Mouse (Mus musculus): ENCODE measurements at regions not wholly inside any gene's neighbourhood (a gene's known extent, or its start where the extent isn't known, plus 50 kb on each side); places are given as distances from the start of the nearest gene placed in this dataset.

- no peaks in the 10 kb centered on the region for H3K27me3 ChIP-seq
- no peaks in the 10 kb centered on the region for H3K36me3 ChIP-seq
- no peaks in the 10 kb centered on the region for H3K9me3 ChIP-seq (replicated peaks)
- WGBS, result 84% methylated on average over 3 of the region's 3 CpGs
- no peak overlapping the region for H3K4me2 ChIP-seq
- no peak overlapping the region for H3K4me3 ChIP-seq (replicated peaks)
- no peak overlapping the region for H3K9ac ChIP-seq
- no peak overlapping the region for H3K27ac ChIP-seq
- H3K4me1 ChIP-seq, result peaks cover 11% of the 10 kb centered on the region
- no peak for ATAC-seq (replicated peaks; ENCODE audit: low FRiP score)
Measured at GRCm38 (mm10) chr13:111860931-111861330, 52.1 kb upstream of the Map3k1 start.

GRCm38 (mm10) chr13:111862316-111862715, 53.5 kb upstream of the Map3k1 start:
- H3K36me3 ChIP-seq, result no peaks in the 10 kb centered on the region
- no peak overlapping the region for H3K4me2 ChIP-seq
- WGBS, result 45% methylated on average over 8 of the region's 8 CpGs
- ATAC-seq (replicated peaks; ENCODE audit: low FRiP score), result no peak
- H3K9me3 ChIP-seq (replicated peaks), result no peaks in the 10 kb centered on the region
- H3K27me3 ChIP-seq, result no peaks in the 10 kb centered on the region
- H3K9ac ChIP-seq, result no peak overlapping the region
- no peak overlapping the region for H3K4me3 ChIP-seq (replicated peaks)
- H3K27ac ChIP-seq, result no peak overlapping the region
- no peaks in the 10 kb centered on the region for H3K4me1 ChIP-seq

GRCm38 (mm10) chr13:111865956-111866355, 57.2 kb upstream of the Map3k1 start:
- Histone ChIP-seq H3K27ac (no peak overlapping the region), H3K4me1 (peaks cover 15% of the 10 kb centered on the region), H3K4me3 (replicated peaks) (no peak overlapping the region), H3K4me2 (no peak overlapping the region), H3K36me3 (no peaks in the 10 kb centered on the region), H3K27me3 (no peaks in the 10 kb centered on the region), H3K9me3 (replicated peaks) (no peaks in the 10 kb centered on the region), H3K9ac (no peak overlapping the region)
- no peak for ATAC-seq (replicated peaks; ENCODE audit: low FRiP score)
- 96% methylated on average over 7 of the region's 7 CpGs for WGBS

- H3K4me1 ChIP-seq, result peaks cover 15% of the 10 kb centered on the region
- H3K27me3 ChIP-seq, result no peaks in the 10 kb centered on the region
- H3K27ac ChIP-seq, result peak overlapping the region; percentile 89; the same call in 1 of the 2 replicates
- WGBS, result 90% methylated on average over 2 of the region's 2 CpGs
- H3K9ac ChIP-seq, result no peak overlapping the region
- H3K9me3 ChIP-seq (replicated peaks), result no peaks in the 10 kb centered on the region
- no peak overlapping the region for H3K4me2 ChIP-seq
- ATAC-seq (replicated peaks; ENCODE audit: low FRiP score), result no peak
- no peak overlapping the region for H3K4me3 ChIP-seq (replicated peaks)
- no peaks in the 10 kb centered on the region for H3K36me3 ChIP-seq
Measured at GRCm38 (mm10) chr13:111867261-111867660, 58.5 kb upstream of the Map3k1 start.

- no peak overlapping the region; the same call in 1 of the 2 replicates for H3K9ac ChIP-seq
- H3K27me3 ChIP-seq, result no peaks in the 10 kb centered on the region
- peak; percentile 74 for ATAC-seq (replicated peaks; ENCODE audit: low FRiP score)
- 9% methylated on average over 31 of the region's 31 CpGs for WGBS
- peaks cover 15% of the 10 kb centered on the region for H3K4me1 ChIP-seq
- H3K9me3 ChIP-seq (replicated peaks), result no peaks in the 10 kb centered on the region
- H3K4me3 ChIP-seq (replicated peaks), result peak overlapping the region; percentile 31
- peak overlapping the region; percentile 89 for H3K27ac ChIP-seq
- H3K36me3 ChIP-seq, result no peaks in the 10 kb centered on the region
- peak overlapping the region; percentile 55 for H3K4me2 ChIP-seq
Measured at GRCm38 (mm10) chr13:111867763-111868725, 59.3 kb upstream of the Map3k1 start.

- peaks cover 15% of the 10 kb centered on the region for H3K4me1 ChIP-seq
- H3K27me3 ChIP-seq, result no peaks in the 10 kb centered on the region
- no peaks in the 10 kb centered on the region for H3K9me3 ChIP-seq (replicated peaks)
- WGBS, result 38% methylated on average over 3 of the region's 3 CpGs
- no peak overlapping the region for H3K9ac ChIP-seq
- H3K36me3 ChIP-seq, result no peaks in the 10 kb centered on the region
- H3K4me2 ChIP-seq, result no peak overlapping the region
- ATAC-seq (replicated peaks; ENCODE audit: low FRiP score), result no peak
- no peak overlapping the region for H3K4me3 ChIP-seq (replicated peaks)
- no peak overlapping the region for H3K27ac ChIP-seq
Measured at GRCm38 (mm10) chr13:111868947-111869346, 60.2 kb upstream of the Map3k1 start.

GRCm38 (mm10) chr13:111869771-111870437, 61.1 kb upstream of the Map3k1 start:
- Histone ChIP-seq H3K4me2 (no peak overlapping the region), H3K4me3 (replicated peaks) (no peak overlapping the region), H3K9ac (no peak overlapping the region), H3K36me3 (no peaks in the 10 kb centered on the region), H3K27ac (no peak overlapping the region), H3K27me3 (no peaks in the 10 kb centered on the region), H3K4me1 (peaks cover 15% of the 10 kb centered on the region), H3K9me3 (replicated peaks) (no peaks in the 10 kb centered on the region)
- ATAC-seq (replicated peaks; ENCODE audit: low FRiP score), result no peak
- WGBS, result 43% methylated on average over 17 of the region's 17 CpGs

- Histone ChIP-seq H3K27me3 (no peaks in the 10 kb centered on the region), H3K9ac (no peak overlapping the region), H3K27ac (no peak overlapping the region), H3K4me1 (peaks cover 15% of the 10 kb centered on the region), H3K4me3 (replicated peaks) (no peak overlapping the region), H3K36me3 (no peaks in the 10 kb centered on the region), H3K9me3 (replicated peaks) (no peaks in the 10 kb centered on the region), H3K4me2 (no peak overlapping the region)
- WGBS, result 88% methylated on average over 4 of the region's 4 CpGs
- no peak for ATAC-seq (replicated peaks; ENCODE audit: low FRiP score)
Measured at GRCm38 (mm10) chr13:111870505-111870904, 61.7 kb upstream of the Map3k1 start.

- Histone ChIP-seq H3K36me3 (no peaks in the 10 kb centered on the region), H3K27me3 (no peaks in the 10 kb centered on the region), H3K27ac (no peak overlapping the region), H3K9ac (no peak overlapping the region), H3K4me1 (peaks cover 15% of the 10 kb centered on the region), H3K4me2 (no peak overlapping the region), H3K9me3 (replicated peaks) (no peaks in the 10 kb centered on the region), H3K4me3 (replicated peaks) (no peak overlapping the region)
- ATAC-seq (replicated peaks; ENCODE audit: low FRiP score), result no peak
- 81% methylated on average over 25 of the region's 25 CpGs for WGBS
Measured at GRCm38 (mm10) chr13:111871672-111872410, 63.0 kb upstream of the Map3k1 start.

- Histone ChIP-seq H3K9me3 (replicated peaks) (no peaks in the 10 kb centered on the region), H3K9ac (no peak overlapping the region), H3K27ac (no peak overlapping the region), H3K4me3 (replicated peaks) (no peak overlapping the region), H3K4me1 (peaks cover under 1% of the 10 kb centered on the region; the same call in 1 of the 2 replicates), H3K4me2 (no peak overlapping the region), H3K27me3 (no peaks in the 10 kb centered on the region), H3K36me3 (no peaks in the 10 kb centered on the region)
- WGBS, result 51% methylated on average over 3 of the region's 3 CpGs
- ATAC-seq (replicated peaks; ENCODE audit: low FRiP score), result no peak
Measured at GRCm38 (mm10) chr13:111874330-111874729, 65.5 kb upstream of the Map3k1 start.

GRCm38 (mm10) chr13:111876404-111876803, 67.6 kb upstream of the Map3k1 start:
- no peaks in the 10 kb centered on the region for H3K4me1 ChIP-seq
- no peak for ATAC-seq (replicated peaks; ENCODE audit: low FRiP score)

GRCm38 (mm10) chr13:111876847-111877246, 68.1 kb upstream of the Map3k1 start:
- H3K9ac ChIP-seq, result no peak overlapping the region
- no peaks in the 10 kb centered on the region for H3K4me1 ChIP-seq
- no peak overlapping the region for H3K4me2 ChIP-seq
- ATAC-seq (replicated peaks; ENCODE audit: low FRiP score), result no peak
- no peak overlapping the region for H3K4me3 ChIP-seq (replicated peaks)
- WGBS, result 68% methylated on average over 2 of the region's 2 CpGs
- no peaks in the 10 kb centered on the region for H3K36me3 ChIP-seq
- H3K27ac ChIP-seq, result no peak overlapping the region
- H3K9me3 ChIP-seq (replicated peaks), result no peaks in the 10 kb centered on the region
- H3K27me3 ChIP-seq, result no peaks in the 10 kb centered on the region

More at GRCm38 (mm10) chr13:111876404-111876803, 67.6 kb upstream of the Map3k1 start:
- no peak overlapping the region for H3K27ac ChIP-seq
- no peaks in the 10 kb centered on the region for H3K36me3 ChIP-seq
- H3K27me3 ChIP-seq, result no peaks in the 10 kb centered on the region
- no peak overlapping the region for H3K4me3 ChIP-seq (replicated peaks)
- H3K9ac ChIP-seq, result no peak overlapping the region
- no peaks in the 10 kb centered on the region for H3K9me3 ChIP-seq (replicated peaks)
- H3K4me2 ChIP-seq, result no peak overlapping the region
- 92% methylated on average over 3 of the region's 3 CpGs for WGBS

Data from kidney, embryonic 15.5 days (tissue).